Mouse (Mus musculus) thymus, postnatal 4 days (tissue): ENCODE measurements at regions not wholly inside any gene's neighbourhood (a gene's known extent, or its start where the extent isn't known, plus 50 kb on each side); places are given as distances from the start of the nearest gene placed in this dataset.
A peak's percentile ranks its signal among the peaks of the same experiment; 100 is the strongest.

Source experiments
- DNase-seq: peaks from one replicate; pipeline ENCODE4 v3.0.0; 2021

GRCm38 (mm10) chr9:67165486-67165885 is 116.3 kb upstream of the Tpm1 start:
- DNase-seq, result no peak

- no peak for DNase-seq
Observed at GRCm38 (mm10) chr9:67163746-67164145, 114.5 kb upstream of the Tpm1 start.

- DNase-seq, result no peak
Observed at GRCm38 (mm10) chr9:67160785-67161455, 111.7 kb upstream of the Tpm1 start.

- DNase-seq, result no peak
Observed at GRCm38 (mm10) chr9:67160350-67160749, 111.1 kb upstream of the Tpm1 start.

- peak; percentile 42 for DNase-seq
Observed at GRCm38 (mm10) chr9:67156590-67157259, 107.5 kb upstream of the Tpm1 start.

- no peak for DNase-seq
Observed at GRCm38 (mm10) chr9:67154062-67154461, 104.9 kb upstream of the Tpm1 start.

- DNase-seq, result no peak
Observed at GRCm38 (mm10) chr9:67153333-67153732, 104.1 kb upstream of the Tpm1 start.

- DNase-seq, result no peak
Observed at GRCm38 (mm10) chr9:67147656-67148055, 98.5 kb upstream of the Tpm1 start.

- DNase-seq, result no peak
Observed at GRCm38 (mm10) chr9:67145392-67145791, 96.2 kb upstream of the Tpm1 start.

GRCm38 (mm10) chr9:67144511-67144910 is 95.3 kb upstream of the Tpm1 start:
- DNase-seq, result no peak

GRCm38 (mm10) chr9:67140319-67140887 is 91.2 kb upstream of the Tpm1 start:
- no peak for DNase-seq

GRCm38 (mm10) chr9:67137681-67138080 is 88.5 kb upstream of the Tpm1 start:
- DNase-seq, result no peak

- DNase-seq, result no peak
Observed at GRCm38 (mm10) chr9:67137141-67137540, 87.9 kb upstream of the Tpm1 start.

GRCm38 (mm10) chr9:67136166-67136565 is 87.0 kb upstream of the Tpm1 start:
- no peak for DNase-seq

GRCm38 (mm10) chr9:67134378-67134777 is 85.2 kb upstream of the Tpm1 start:
- peak; percentile 44 for DNase-seq

- DNase-seq, result no peak
Observed at GRCm38 (mm10) chr9:67132370-67132769, 83.2 kb upstream of the Tpm1 start.

- DNase-seq, result no peak
Observed at GRCm38 (mm10) chr9:67130730-67131440, 81.7 kb upstream of the Tpm1 start.

- no peak for DNase-seq
Observed at GRCm38 (mm10) chr9:67129891-67130290, 80.7 kb upstream of the Tpm1 start.

- no peak for DNase-seq
Observed at GRCm38 (mm10) chr9:67129095-67129494, 79.9 kb upstream of the Tpm1 start.

- DNase-seq, result no peak
Observed at GRCm38 (mm10) chr9:67121691-67122090, 72.5 kb upstream of the Tpm1 start.

GRCm38 (mm10) chr9:67118880-67119644 is 69.9 kb upstream of the Tpm1 start:
- DNase-seq, result no peak

GRCm38 (mm10) chr9:67118429-67118828 is 69.2 kb upstream of the Tpm1 start:
- no peak for DNase-seq

- DNase-seq, result no peak
Observed at GRCm38 (mm10) chr9:67117639-67118038, 68.4 kb upstream of the Tpm1 start.
